ENCODE assay signal across 8 mouse cellular contexts in the genomic region with DNA sequence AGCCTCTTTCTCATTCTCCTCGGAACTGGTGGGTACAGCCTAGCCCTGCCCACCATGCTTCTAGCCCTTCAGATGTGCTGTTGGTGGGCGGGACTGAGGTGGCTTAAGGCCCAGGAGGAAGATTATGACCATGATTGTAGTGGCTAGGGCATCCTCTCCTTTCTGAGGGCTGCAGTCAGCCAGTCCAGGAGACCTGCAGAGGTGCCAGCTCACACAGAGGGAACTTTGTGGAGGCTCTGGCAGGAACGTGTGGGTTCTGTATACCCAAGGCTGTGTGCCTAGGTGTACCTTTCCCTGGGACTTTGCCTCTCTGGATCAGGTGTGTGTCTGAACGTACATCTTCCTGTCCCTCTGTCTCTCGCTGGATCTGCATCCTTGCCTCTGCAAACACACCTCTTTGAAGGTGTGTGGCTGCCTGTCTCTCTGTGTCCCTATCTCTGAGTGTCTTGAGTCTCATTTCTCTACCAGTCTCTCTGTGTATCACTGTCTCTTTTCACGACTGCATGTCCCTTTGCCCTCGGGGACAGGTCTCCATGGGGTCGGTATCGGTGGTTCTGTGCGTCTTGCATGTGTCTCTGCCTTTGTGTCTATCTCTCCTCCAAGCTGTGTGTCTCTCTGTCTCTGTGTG. TPM values are rescaled to one million over a fixed set of nuclear protein-coding genes. Genes with fewer than 3 reads are reported as not detected.
DNase-seq lines count a peak whose midpoint lies in the region; ATAC-seq lines count a peak whose summit lies in the region.

No protein-coding gene starts in this region.

- 13% methylated on average over 10 of the region's 10 CpGs for whole genome bisulfite sequencing in hindbrain, embryonic 11.5 days
- WGBS in midbrain, embryonic 13.5 days: 8% methylated on average over 10 of the region's 10 CpGs

- peak overlapping the region; percentile 74 for H3K4me2 ChIP-seq in hindbrain, embryonic 11.5 days (replicated peaks; ENCODE audit: low read depth, low read length)
- peak overlapping the region; percentile 71 for H3K4me2 ChIP-seq in midbrain, embryonic 13.5 days (replicated peaks)

- no peaks in the 10 kb centered on the region for H3K9me3 ChIP-seq in hindbrain, embryonic 11.5 days (ENCODE audit: control insufficient read depth, low read length)
- no peaks in the 10 kb centered on the region for H3K9me3 ChIP-seq in midbrain, embryonic 13.5 days

- H3K36me3 ChIP-seq in hindbrain, embryonic 11.5 days (ENCODE audit: control insufficient read depth, insufficient read depth, low read length): no peaks in the 10 kb centered on the region
- peaks cover 10% of the 10 kb centered on the region for H3K36me3 ChIP-seq in midbrain, embryonic 13.5 days

- H3K27me3 ChIP-seq in hindbrain, embryonic 11.5 days (ENCODE audit: control insufficient read depth, insufficient read depth, low read length): no peaks in the 10 kb centered on the region
- peaks cover 9% of the 10 kb centered on the region; the same call in 1 of the 2 replicates for H3K27me3 ChIP-seq in midbrain, embryonic 13.5 days

- peak overlapping the region; percentile 92 for H3K9ac ChIP-seq in hindbrain, embryonic 11.5 days (ENCODE audit: low read depth, low read length)
- peak overlapping the region; percentile 92 for H3K9ac ChIP-seq in midbrain, embryonic 13.5 days (replicated peaks)

- peaks cover 2% of the 10 kb centered on the region for H3K4me1 ChIP-seq in hindbrain, embryonic 11.5 days (replicated peaks; ENCODE audit: control insufficient read depth, insufficient read depth, low read length)
- peaks cover 58% of the 10 kb centered on the region for H3K4me1 ChIP-seq in midbrain, embryonic 13.5 days (replicated peaks)

- peak; percentile 16 to 26 for DNase-seq in frontal cortex, postnatal 36 days (ENCODE audit: low spot score in 2 of 2)
- DNase-seq in frontal cortex, postnatal 25 days (ENCODE audit: low spot score in 2 of 2): no peak
- peak; percentile 47 for DNase-seq in retina, postnatal 1 day
- DNase-seq in retina, embryonic 14.5 days (ENCODE audit: low spot score): no peak
- DNase-seq in hindbrain, embryonic 11.5 days (ENCODE audit: low spot score): no peak
- DNase-seq in layer of hippocampus, adult 8-10 months (ENCODE audit: low spot score in 2 of 2): no peak
- no peak for DNase-seq in embryo, embryonic 11 days

- peak overlapping the region; percentile 62 for H3K4me3 ChIP-seq in hindbrain, embryonic 11.5 days (ENCODE audit: low read depth, low read length)
- peak overlapping the region; percentile 74 for H3K4me3 ChIP-seq in midbrain, embryonic 13.5 days (replicated peaks)

- peak overlapping the region; percentile 86 for H3K27ac ChIP-seq in hindbrain, embryonic 11.5 days (ENCODE audit: low read depth, low read length)
- peak overlapping the region; percentile 93 for H3K27ac ChIP-seq in midbrain, embryonic 13.5 days

- no peak for ATAC-seq in hindbrain, embryonic 11.5 days (ENCODE audit: low FRiP score)
- peak; percentile 40 for ATAC-seq in midbrain, embryonic 13.5 days

RNA-seq across cellular contexts. Expression of gene Enho, which starts 0.8 kb away (rescaled TPM):
- polyA plus RNA-seq in hindbrain, embryonic 11.5 days (2014; fragmentation: Nextera tagmentation; extraction: Ambion mirVana): 42.4 and 42.7 TPM in 2 replicates
- 81.6 and 92.1 TPM in 2 replicates for polyA plus RNA-seq in midbrain, embryonic 13.5 days (2015; fragmentation: Nextera tagmentation; extraction: Ambion mirVana)
- total RNA-seq in layer of hippocampus, adult 8-10 months (2022): 10 to 100 TPM; 51.7 to 56.4 (median 54.1) TPM

RNA-seq across cellular contexts. Expression of gene Cntfr, which starts 57.6 kb away (rescaled TPM):
- polyA plus RNA-seq in hindbrain, embryonic 11.5 days (2014; fragmentation: Nextera tagmentation; extraction: Ambion mirVana): 27.8 and 29.5 TPM in 2 replicates
- 27.6 and 32.7 TPM in 2 replicates for polyA plus RNA-seq in midbrain, embryonic 13.5 days (2015; fragmentation: Nextera tagmentation; extraction: Ambion mirVana)
- 10 to 100 TPM; 84.3 to 93.9 (median 90.2) TPM for total RNA-seq in layer of hippocampus, adult 8-10 months (2022)

Comparison
In these comparisons a context has a peak if more than half of its experiments do, and no peak if none do; other contexts are left out.
1. DNase-seq: peak in frontal cortex, postnatal 36 days (2 of 2) and retina, postnatal 1 day (single experiment); none in frontal cortex, postnatal 25 days (0 of 2), retina, embryonic 14.5 days (single experiment), hindbrain, embryonic 11.5 days (single experiment), layer of hippocampus, adult 8-10 months (0 of 2) and embryo, embryonic 11 days (single experiment).